Mouse (Mus musculus) CD4-positive, CD25-positive, alpha-beta regulatory T cell, adult 4 months (primary cell): ENCODE measurements at regions not wholly inside any gene's neighbourhood (a gene's known extent, or its start where the extent isn't known, plus 50 kb on each side); places are given as distances from the start of the nearest gene placed in this dataset.

Experiments used
- ATAC-seq: one replicate; pipeline ENCODE4 v1.8.0; 2017

GRCm38 (mm10) chr5:73942950-73943349 is 125.3 kb downstream of the Usp46 start:
- no peak for ATAC-seq

- no peak for ATAC-seq
These were observed 122.6 kb downstream of the Usp46 start for GRCm38 (mm10) chr5:73945671-73946070.

GRCm38 (mm10) chr5:73946164-73946563 is 122.1 kb downstream of the Usp46 start:
- no peak for ATAC-seq

GRCm38 (mm10) chr5:73948031-73948899 is 120.0 kb downstream of the Usp46 start:
- ATAC-seq: no peak
